Mouse (Mus musculus) neural tube, postnatal 0 days (tissue): ENCODE data around the gene Kcnh5. TPM values are rescaled to one million over a fixed set of nuclear protein-coding genes. Genes with fewer than 3 reads are reported as not detected.

Source experiments
- polyA plus RNA-seq: library from polyadenylated mRNA; unstranded; fragments of >200 nt; fragmentation: Nextera tagmentation; extraction: Ambion mirVana; gene quantifications from 2 replicates; pipeline ENCODE4 v1.2.1, GENCODE M21; 2015

Gene Kcnh5
- polyA plus RNA-seq = 3.5 and 4.2 TPM in 2 replicates

GRCm38 (mm10) chr12:75176691-75177645, at the start of gene Kcnh5:
Kcnh5 (minus strand) TSS chr12:75177332.

Other genes with a start within 250 kb of the Kcnh5 start
- 21.5 and 24.7 TPM in 2 replicates for gene Rhoj, start 131.0 kb upstream of the Kcnh5 start, polyA plus RNA-seq
- gene Gphb5, start 239.4 kb upstream of the Kcnh5 start, polyA plus RNA-seq = not detected in 2 replicates